Mouse (Mus musculus) right cerebral cortex, adult 2 months (tissue): ENCODE measurements around the gene Lhx8.

ENCODE experiments used
- DNase-seq, 2 experiments: peaks; one replicate each; pipeline ENCODE4 v3.0.0; 2021 to 2022; ENCODE audit warnings: low spot score in 2 of 2

The Lhx8 gene

DNA sequence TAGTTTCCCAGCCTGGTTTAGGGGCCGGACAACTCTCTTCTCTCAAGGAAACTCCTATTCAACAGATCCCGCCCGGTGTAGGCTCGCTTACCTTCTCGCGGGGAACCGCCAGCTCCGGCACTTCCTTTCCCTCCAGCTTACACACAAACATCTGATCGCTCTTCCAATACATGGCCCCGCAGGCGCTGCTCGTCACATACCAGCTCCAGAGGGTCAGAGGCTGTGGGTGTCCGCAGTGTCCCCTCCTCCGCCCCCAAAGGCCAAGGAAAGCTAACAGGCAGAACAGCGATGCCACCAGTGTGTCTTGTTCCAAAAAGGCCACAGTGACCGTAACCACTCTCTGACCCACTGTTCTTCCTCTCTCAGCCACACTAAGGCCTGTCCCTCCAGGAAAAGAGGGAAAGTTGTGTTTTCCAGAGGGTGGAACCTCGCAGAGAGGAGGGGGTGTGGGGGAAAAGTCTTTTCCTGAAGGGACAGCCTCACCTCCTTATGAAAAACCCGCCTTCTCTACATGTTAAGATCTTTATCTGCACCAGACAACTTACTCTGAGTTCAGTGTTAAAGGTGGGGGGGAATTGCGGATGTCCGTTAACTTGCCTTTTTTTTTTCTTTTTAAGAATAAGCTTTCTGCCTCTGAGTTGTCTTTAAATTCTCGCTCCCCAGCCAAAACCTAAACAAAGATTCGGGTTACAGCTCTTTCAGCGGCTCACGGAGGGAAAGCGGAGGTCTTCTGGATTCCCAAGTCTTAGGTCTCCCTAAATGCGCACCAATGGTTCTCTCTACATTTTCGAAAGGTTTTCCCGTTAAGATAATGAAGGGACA, at the start of gene Lhx8:
TSS of gene Lhx8 (minus strand) at position 479 of the 822 bp plus-strand sequence.
- DNase-seq: peak in 1 of 2 experiments; percentile 12

- peak in 1 of 2 experiments; percentile 5 for DNase-seq
Observed at GRCm38 (mm10) chr3:154373536-154373935, 43.1 kb upstream of the Lhx8 start.

DNA sequence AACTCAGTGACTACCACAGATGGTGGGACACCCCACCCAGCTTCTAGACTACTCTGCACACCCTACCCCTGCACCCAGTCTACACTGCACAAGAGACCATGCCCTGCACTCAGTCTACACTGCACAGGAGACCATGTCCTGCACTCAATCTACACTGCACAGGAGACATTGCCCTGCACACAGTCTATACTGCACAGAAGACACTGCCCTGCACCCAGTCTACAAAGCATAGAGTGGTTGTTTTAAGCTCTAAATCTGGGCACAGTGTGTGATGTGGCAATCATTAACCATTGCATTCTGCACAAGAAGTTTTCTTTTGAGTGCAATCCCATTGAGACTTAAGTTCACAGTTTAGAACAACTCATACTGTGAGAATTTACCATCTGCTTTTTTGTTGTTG, 42.2 kb upstream of the Lhx8 start:
- no peak for DNase-seq

- no peak for DNase-seq
Observed at GRCm38 (mm10) chr3:154367327-154367726, 36.9 kb upstream of the Lhx8 start.

DNA sequence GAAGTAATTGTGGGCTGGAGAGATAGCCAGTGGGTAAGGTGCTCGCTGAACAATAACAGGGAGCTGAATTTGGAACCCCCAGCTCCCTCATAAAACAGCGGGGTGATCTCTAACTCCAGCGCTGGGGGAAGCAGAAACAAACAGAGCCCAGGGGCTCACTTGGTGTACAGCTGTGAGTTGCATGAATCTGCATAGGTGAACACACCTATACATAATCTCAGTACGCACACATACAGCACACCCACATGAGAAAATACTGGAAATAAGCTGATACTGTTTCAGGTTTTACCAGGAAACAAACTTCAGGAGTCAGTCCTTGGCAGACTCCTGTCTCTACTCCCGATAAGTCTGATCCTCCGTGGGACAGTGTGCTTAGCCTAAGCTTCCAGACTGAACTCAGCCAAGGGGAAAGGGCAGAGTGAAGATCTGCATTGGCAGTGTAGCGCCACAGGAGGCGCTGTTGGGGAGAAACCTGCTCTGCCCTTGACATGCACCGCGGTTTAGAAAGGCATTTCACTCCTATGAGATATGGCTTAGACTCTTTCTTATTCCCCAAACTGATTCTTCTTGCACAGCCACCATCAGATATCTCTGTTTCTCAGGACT, 34.2 kb upstream of the Lhx8 start:
- DNase-seq: no peak

- DNase-seq: no peak
Observed at GRCm38 (mm10) chr3:154363507-154363906, 33.0 kb upstream of the Lhx8 start.

- no peak for DNase-seq
Observed at GRCm38 (mm10) chr3:154359231-154359630, 28.8 kb upstream of the Lhx8 start.

DNA sequence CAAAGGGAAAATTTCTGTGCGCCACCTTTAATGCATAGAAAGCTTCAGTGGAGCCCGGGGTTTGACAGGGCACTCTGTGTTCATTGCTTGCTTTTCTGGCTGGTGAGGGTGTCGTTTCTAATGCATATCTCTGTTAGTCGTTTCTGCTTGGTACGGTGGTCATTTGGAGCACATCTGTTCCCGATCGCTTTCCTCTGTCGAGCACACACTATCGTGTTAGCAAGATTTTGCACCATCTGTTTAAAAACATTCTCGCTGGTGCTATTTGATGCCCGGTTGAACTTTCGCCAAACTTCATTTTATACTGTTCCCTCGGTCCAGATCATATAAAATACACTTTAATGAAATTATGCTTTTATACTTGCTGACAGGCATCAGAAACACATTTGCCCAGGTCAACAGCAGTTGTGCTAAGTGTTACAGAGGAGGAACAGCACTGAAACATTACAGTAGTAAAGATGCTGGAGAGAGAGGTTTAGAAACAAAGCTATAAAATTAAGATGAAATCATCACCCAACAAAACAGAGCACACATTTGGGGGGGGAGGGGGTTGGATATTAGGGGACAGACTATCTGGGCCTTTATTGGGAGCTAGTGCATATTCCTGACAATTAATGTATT, 9.9 kb upstream of the Lhx8 start:
- DNase-seq: no peak

GRCm38 (mm10) chr3:154339649-154340260, 9.3 kb upstream of the Lhx8 start:
- no peak for DNase-seq

GRCm38 (mm10) chr3:154334806-154335205, 4.3 kb upstream of the Lhx8 start:
- no peak for DNase-seq

GRCm38 (mm10) chr3:154333401-154333999, 3.0 kb upstream of the Lhx8 start:
- DNase-seq: no peak

DNA sequence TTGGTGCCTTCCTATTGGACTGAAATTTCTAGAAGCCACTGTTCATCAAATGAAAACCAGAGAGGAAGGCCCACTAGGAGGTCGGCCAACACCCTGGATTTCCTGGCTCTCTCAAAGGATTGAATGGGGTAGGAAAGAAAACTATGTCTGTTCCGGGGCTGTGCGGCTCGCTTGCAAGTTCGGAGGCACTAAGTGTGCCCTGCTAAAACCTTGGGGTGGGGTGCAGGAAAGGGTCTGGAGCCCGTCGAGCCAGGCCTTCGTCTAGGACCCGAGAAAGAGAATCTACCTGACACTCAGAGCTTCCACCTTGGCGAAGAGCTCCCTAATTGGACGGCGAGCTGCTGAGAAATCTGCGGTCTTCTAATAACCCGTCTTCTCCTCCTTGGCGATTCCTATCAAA, 2.5 kb upstream of the Lhx8 start:
- DNase-seq: no peak

- no peak for DNase-seq
Observed at GRCm38 (mm10) chr3:154332213-154332530, 1.7 kb upstream of the Lhx8 start.

- DNase-seq: no peak
Observed at GRCm38 (mm10) chr3:154331506-154332212, 1.2 kb upstream of the Lhx8 start.

GRCm38 (mm10) chr3:154331003-154331340, 513 bp upstream of the Lhx8 start:
- no peak for DNase-seq

GRCm38 (mm10) chr3:154329323-154330180, 907 bp downstream of the Lhx8 start:
- no peak for DNase-seq

DNA sequence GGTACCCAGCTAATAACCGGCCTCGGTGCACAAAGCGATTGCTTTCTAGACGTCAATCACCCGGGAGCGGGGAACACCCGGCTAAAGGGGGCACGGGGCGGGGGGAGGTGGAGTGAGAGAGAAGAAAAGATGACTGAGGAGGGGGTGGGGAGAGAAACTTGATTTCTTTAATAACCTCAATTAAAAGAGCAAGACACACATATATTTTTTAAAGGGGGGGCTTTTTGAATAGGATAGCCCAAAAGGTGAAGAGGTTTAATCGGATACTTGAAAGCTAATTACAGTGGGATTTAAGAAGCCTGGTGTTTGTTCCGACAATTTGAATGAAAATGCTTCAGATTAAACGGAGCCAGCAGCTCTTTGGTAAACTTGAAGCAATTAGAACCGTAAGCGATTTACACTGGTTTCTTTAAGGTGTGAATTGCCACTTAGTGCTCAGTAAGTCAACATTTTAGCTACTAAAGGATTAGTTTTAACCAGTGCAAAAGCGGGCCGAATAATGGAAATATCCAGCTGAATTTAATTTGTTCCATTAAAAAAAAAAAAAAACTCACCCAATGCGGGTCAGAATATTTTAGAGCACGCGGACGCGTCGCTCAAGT, 1.6 kb downstream of the Lhx8 start:
- peak in 1 of 2 experiments; percentile 9 for DNase-seq

- DNase-seq: no peak
Observed at GRCm38 (mm10) chr3:154327883-154328720, 2.4 kb downstream of the Lhx8 start.
